Mouse (Mus musculus) c-Kit-positive CD71-positive TER-119-positive erythroid progenitor cells, embryonic 14.5 days (primary cell): ENCODE measurements at regions not wholly inside any gene's neighbourhood (a gene's known extent, or its start where the extent isn't known, plus 50 kb on each side); places are given as distances from the start of the nearest gene placed in this dataset.
A peak's percentile ranks its signal among the peaks of the same experiment; 100 is the strongest.
"Not testable (repeated sequence)": the region's sequence is repeated elsewhere in the genome, so short reads cannot be mapped to it uniquely, and the experiment has no call there.

Experiments used
- DNase-seq: peaks from one replicate; pipeline ENCODE4 v3.0.0-alpha.2; 2013; ENCODE audit warnings: low spot score

DNA sequence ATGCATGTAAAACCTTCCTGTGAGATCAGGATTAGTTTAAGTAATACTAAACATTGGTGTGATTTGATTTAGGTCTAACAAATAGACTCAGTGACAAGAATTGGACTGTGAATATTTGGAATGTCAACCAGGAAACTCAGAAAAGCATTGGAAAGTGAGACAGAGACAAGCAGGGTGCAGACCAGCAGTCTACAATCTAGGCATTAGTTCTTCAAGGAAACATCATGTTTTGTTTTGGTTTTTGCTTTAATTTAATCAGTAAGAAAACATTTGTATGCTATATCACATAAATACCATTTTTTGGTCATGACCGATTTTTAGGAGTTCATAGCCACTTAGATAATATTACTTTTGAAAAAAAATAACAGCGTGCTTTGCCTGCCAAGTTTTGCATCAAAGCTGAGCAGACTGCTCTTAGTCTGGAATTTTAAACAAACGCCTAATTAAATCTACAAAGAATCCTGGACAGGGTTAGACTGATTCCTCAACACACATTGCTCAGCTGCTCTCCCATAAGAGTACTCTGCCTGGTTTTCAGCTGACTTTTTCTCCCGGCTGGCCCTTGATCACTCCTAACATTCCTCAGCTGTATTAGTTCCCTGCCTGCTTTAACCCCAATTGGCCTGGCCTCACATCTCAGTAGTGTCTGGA is 396.5 kb upstream of the Kcnh7 start:
- DNase-seq, result no peak

DNA sequence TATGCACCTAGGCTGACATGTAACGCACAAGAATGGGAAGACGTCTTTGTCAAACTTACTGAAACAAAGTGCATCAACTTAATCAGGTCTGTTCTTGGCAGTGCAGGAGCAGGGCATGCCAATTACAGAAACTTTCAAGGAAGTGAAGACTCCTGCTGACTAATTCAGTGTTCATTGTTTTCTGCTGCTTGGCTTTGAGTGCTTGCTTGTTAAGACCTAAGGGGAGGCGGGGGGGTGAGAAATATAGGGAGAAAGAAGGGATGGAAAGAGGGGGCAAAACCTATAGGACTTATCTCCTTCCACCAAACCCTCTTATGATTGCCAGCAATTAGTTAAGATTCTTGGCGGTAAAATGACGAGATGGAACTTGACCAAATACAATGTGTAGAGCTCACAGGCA is 391.1 kb upstream of the Kcnh7 start:
- no peak for DNase-seq

DNA sequence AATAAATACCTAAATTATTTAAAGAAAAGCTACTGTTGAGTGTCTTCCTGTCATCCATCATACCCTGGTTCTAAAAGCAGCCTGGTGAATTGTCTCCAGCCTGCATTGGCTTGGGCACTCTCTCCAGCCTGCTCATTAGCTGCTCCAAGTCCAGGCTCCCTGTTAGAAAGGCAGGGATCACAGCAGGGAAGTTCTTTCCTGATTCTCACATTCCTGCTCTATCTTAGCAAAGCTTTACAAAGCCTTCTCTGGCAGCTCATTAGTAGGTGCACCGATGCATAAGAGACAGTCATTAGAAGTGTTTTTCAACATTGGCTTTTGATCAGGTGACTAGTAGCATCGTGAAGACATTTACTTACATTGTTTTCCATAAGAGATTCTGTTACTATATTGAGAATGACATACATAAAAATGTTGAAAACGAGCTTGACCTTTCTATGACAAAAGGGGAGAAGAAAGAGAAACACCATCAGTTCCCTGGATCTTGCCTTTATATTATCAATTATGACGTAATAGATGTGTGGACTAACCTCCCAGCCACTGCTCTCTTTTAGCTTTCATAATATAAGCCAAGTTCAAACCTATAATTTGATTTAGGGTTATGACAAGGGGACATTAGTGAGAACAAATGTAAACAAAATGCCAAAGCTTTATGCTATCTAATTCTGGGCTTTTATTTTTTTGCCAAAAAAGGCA is 390.1 kb upstream of the Kcnh7 start:
- DNase-seq, result no peak

DNA sequence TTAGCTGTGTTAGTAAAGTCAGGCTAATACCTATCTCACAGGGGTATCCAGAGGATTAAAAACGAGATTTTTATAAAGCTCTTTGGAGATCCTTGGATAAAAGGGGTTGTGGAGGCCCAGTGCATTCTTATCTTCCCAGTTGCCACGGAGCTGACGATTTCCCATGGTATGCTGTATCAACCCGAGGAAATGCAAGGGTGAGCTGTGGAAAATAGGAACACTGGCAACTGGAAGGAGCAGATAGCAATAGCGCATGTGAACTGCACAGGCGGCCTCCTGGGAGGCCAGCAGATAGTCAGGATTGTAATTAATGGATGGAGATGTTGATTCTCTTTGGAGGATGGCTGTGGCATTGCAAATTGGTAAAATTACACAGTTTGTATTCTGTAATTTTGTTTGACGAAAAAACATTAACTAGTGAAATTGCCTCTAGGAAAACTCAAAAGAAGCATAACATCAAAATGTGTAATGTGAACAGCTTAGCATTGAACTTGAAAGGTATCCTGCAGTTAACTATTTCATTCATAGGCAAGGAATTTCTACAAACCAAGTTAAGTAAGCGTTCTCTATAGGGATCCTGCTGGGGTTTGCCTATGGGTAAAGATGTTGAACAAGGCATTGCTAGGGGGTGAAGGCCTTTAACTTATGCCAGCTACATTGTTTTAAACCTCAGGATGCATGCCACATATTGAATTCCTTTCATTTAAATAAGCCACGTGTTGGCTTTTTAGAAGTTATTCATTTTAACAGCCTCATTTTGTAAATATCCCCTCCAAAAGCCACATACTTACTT is 389.1 kb upstream of the Kcnh7 start:
- no peak for DNase-seq

DNA sequence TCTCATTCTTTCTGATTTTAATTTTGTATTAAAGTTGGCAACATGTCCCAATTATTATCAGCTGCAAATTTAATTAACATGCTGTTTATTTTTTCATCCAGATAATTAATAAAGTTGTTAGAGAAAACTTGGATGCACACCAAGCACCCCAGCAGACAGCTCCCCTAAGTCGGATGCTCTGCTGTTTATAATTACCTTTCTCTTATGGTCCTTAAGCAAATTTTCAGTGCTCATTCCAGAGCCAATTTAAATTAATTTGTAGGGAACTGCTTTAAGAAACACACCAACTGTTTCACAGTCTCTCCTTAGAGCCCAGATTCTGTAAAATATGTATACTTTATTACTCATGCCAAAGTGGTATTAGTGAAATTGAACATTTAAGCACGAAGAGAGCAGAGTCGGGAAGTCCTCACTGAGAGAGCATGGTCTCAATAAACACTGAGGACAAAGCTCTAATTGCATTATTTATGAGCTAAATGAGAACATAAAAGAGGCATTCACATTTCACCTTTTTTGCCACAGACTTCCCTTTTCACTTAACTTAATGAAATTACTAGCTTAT is 372.9 kb upstream of the Kcnh7 start:
- DNase-seq, result no peak

DNA sequence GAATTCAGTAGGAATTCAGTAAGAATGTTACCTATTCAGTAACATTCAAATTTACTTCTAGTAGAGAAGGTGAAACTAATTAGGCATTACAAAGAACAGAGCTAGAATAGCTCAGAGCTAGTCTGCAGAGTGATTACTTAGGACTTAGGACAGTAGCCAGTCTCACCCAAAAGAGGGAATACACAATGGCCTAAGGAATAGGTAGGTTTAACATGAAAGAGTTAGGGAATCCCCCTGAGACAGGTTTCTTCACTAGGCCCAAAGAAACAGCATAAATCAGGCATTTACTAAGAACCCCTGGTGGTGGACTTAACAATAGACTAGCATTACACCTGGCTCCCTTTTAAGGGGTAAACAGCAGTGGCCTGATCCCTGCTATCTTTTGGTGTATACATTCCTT is 357.7 kb upstream of the Kcnh7 start:
- not testable (repeated sequence) for DNase-seq

DNA sequence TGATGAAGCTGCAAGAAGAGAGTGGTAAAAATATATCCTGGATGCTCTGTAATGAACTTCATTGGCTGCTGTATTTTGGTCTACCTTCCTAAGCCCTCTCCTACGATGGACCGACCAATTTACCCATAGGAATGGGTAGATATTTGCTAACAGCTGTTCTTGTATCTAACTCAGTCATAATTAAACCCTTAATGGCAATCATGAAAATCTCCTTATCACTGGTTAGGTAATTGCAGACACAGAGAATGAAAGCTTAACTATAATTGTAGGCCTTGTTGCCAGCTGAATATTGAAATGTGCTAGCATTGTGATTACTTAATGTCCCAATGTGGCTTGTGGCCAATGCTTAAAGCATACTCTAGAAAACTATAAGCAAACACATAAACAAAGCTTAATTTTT is 334.4 kb upstream of the Kcnh7 start:
- DNase-seq, result no peak

DNA sequence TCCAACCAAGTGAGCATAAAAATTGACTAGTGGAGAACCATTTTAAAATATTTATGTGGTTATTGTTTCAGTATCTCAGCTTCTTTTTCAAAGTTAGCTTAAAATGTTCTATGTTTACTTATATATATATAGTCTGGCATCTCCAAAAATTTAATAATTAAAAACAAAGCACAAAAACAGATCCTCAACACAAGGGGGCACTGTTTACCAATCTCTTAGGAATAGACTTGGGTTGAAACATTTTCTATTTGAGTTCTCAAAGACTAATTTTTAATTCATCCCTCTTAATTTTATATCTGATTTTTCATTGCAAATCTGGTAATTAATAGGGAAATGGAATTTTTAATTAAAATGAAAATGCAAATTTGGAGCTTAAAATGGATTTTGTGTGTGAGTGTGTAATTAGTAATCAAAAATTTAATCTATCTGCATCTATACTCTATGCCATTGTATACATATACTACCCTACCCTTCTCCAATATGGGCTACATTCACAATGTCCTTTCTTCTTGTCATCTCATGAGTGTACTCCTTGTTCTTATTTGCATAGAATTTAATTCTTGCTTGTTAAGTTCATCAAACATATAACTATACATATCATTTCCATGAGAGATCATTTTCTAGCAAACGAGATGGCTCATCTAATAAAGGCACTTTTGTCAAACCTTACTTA is 329.6 kb upstream of the Kcnh7 start:
- peak; percentile 5 for DNase-seq

DNA sequence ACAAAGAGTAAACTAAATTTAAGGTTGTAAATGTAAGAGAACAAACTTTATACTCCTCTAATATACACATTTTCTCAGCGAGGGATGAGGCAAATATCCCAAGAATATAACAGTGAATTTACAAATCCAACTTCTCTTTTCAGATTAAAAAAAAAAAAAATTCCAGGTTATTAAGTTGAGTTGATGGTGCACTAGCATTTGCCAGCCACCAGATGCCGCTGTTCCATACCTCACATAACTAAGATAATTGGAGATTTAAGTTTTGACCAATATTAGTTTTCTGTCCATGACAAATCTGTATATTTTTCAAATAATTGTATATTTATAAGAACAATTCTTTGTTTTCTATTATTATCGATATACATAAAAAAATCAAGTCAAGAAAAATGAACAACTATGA is 319.9 kb upstream of the Kcnh7 start:
- no peak for DNase-seq

DNA sequence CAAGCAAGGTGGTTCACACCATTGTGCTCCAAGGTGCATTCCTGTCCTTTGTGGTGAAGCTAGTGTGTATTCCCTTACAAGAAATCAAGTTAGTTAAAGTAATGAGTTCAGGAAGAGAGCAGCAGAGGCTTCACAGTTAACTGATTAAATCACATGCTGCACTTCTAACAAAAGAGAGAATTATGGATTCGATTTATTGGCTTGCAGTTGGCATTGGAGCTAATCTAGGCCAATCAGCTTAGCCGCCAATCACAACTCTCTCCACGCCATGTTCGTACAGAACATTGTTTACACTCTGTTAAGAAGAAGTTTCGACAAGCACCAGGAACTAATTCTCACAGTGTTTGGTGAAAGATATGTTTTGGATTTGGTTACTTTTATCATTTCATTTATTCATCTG is 292.3 kb upstream of the Kcnh7 start:
- DNase-seq, result no peak

DNA sequence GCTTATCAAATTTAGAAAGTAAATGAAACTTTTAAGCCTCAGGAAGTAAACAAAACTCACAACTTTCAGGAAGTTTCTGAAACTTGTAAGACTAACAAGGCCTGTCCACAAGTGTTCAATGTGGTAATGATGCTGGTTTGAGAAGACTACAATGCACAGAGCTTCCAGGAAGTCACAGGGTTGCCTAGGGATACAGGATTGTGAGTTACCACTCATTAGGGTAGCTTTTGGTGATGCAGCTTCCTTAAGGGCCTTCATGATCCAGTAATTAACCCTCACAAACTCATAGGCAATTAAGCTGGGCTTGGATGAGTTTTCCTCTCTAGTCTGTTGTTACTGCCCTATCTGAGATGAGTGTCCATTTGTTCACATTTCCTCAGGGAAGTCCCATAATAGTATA is 291.2 kb upstream of the Kcnh7 start:
- DNase-seq, result no peak

DNA sequence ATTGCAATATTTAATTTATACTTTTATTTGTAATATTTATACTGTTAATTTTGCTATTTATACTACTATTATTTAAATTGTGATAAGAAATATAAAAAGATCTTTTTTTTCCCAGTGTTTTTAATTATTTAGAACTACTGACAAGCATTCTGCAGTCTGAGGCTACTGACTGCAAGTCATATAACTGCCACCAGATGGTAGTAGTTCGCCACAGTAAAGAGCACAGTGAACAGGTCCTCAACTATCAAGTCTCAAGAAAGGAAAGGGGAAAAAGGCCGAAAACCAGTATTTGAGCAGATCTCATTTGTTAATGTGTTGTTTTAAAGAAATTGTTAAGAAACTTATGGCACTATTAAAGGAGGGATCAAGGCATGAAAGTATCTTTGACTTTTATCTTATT is 289.6 kb upstream of the Kcnh7 start:
- no peak for DNase-seq

DNA sequence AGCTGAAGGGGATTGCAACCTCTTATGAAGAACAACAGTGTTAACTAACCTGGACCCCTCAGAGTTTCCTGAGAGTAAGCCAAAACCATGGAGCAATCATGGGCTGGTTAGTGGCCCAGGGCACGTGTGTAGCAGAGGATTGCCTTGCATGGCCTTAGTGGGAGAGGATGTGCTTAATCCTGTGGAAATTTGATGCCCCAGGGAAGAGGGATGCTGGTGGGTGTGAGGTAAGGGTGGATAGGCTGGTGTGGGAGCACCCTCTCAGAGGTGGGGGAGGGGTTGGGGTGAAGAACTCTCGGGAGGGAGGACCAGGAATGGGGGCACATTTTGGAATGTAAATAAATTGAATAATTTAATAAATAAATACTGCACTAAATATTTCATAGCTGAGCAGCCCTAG is 288.2 kb upstream of the Kcnh7 start:
- DNase-seq, result no peak

DNA sequence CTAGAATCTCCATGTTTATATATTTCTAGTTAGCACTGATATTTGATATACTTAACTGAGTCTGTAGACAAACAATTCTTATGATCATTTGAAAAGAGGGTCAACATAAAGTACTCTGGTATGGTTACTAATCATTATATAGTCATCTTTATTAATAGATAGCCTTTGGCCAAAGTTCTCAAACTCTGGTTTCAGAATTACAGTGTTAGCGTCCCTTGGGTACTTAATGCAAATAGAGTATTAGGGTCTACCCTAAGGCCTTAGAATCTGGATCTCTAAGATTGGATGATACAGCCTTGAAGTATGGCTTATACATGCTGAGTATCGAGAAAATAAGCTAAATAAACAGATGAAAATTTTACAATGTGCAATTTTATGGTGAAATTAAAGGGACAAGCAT is 275.0 kb upstream of the Kcnh7 start:
- no peak for DNase-seq

DNA sequence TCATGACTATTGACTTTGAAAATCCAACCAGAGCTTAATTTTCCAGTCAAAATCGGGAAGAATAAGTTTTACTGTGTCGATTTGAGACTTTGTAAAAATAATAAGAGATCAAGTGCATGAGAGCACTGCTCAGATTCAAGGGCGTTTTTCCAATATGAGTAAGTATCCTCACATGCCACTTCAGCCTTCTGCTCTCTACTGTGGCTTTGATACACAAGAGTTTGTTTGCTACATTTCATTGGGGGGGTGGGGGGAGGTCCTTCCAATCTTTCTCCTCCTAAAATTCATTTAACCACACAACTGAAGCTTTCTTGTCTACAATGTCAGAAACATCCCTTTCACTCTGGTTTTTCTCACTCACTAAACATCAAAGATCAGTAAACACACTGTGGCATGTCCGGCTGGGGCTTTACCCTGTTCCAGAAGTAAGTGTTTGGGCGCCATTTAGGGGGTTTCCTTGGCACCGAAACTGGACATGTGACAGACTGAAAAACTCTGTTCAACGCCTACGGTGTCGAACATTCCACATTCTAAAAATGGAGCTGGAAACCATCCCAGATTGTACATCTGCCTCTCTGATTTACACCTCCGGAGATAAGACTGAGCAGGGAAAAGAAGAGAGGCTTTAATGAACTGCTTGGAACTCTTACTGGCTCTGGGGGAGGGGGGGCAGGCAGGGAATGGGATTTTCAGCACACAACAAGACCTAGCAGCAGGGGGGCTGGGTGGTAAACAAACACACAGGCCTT is 270.4 kb upstream of the Kcnh7 start:
- no peak for DNase-seq

DNA sequence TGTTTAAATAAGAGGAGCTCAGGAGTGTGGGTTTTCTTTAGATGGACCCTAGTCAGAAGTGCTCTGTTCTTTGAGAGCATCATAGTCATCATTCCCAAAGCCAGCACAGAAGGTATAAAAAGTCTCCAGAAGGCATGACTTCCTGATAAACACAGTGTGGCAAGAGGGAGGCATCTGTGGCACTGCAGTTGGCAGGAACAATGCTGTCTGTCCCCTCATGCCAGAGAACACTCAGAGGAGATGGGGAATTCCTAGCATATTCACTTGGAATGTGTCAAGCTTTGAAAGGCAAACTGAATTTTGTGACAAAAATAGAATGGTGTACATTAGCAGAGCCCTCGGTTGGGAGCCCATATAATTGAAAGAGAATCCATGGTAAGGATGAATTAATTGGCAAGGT is 268.8 kb upstream of the Kcnh7 start:
- DNase-seq, result no peak

DNA sequence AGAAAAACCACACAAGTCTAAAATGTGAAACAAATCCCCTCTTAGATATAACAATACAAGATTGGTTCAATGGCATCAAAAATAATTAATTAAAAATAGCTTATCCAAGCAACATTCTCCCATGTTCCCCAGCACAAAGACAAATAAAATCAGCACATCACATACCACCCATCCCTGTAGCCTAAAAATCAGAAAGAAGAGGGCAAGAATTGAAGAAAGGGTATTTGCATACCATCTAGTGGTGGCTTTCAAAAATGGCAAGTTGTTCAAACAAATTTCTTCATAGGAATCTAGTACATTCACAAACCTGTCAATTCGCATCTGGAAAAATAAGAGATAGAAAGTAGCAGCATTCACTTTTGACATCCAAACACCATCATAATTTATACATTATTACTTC is 268.1 kb upstream of the Kcnh7 start:
- no peak for DNase-seq

DNA sequence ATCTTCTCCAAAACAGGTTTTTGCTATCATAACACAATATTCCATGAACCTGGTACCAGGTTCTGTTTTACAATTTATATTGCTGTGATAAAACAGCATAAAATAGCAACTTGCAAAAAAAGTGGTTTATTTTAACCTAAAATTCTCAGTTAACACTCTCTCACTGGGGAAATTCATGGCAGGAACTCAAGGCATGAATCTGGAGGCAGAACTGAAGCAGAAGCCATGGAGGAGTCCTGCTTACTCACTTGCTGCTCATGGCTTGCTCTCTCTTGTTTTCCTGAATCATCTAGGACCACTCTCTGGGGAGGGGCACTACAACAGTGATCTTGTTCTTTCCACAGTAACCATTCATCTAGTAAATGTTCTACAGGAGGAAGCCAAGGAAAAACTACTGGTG is 250.2 kb upstream of the Kcnh7 start:
- no peak for DNase-seq

DNA sequence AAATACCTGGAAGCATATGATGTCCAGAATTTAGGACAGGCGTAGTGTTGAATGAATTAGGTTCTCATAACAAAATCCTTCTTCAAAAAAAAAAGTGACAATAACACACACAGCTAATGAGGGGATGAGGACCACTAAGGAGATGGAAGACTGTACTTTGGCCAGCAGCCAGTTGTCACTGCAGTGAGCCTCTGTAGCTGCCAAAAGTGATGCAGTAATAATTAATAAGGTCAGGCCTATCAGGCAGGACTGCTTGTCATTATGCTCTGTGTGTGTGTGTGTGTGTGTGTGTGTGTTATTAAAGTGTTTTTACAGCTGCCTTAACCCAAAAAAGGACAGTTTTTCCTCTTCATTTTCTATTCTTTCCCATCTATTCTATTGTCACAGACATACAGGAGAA is 221.3 kb upstream of the Kcnh7 start:
- DNase-seq, result no peak
